Mouse (Mus musculus): ENCODE data around the gene Col16a1.

DNA sequence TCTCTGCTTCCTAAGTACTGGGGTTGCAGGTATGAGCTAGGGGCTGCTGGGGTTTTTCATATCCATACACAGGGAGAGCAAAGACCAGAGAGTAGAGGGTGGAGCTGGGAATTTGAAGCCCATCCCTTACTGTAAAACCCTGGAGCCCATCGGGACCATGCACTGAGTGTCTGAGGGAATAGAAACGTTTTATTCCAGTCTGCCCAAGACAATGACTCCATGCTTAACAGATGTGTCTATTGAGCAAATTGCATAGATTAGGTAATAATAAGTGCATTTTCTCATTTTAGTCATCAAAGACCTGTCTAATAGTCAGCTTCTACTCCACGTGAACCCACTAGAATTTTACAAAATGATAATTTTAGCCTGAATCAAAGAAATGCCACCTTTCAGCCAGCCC lies 22.9 kb downstream of the Col16a1 start:
- TF ChIP-seq POLR2A (IDR thresholded peaks at IDR 0.05; ENCODE audit: low read depth, low read length) (no peak), CTCF (conservative IDR thresholded peaks at IDR 0.05; ENCODE audit: insufficient read depth, insufficient read length, low read depth, low read length) (no peak)
